Mouse (Mus musculus) heart, embryonic 13.5 days (tissue): ENCODE measurements at regions not wholly inside any gene's neighbourhood (a gene's known extent, or its start where the extent isn't known, plus 50 kb on each side); places are given as distances from the start of the nearest gene placed in this dataset.

Experiments used
- ATAC-seq: fragments of 200-750 bp; cut with Nextera tagmentation; 2 replicates; pipeline ENCODE4 v1.8.0; 2017; ENCODE audit warnings: moderate TSS enrichment; ENCODE audit not compliant: insufficient number of reproducible peaks, low FRiP score, low TSS enrichment; ENCODE audit errors: extremely low read depth
- H3K27ac ChIP-seq: fragments of 300-500 bp; sonication (generic); replicated peaks from 2 replicates; pipeline ENCODE4 v1.5.1; 2015; ENCODE audit warnings: moderate library complexity, mild to moderate bottlenecking, inconsistent platforms
- H3K27me3 ChIP-seq: fragments of 300-500 bp; sonication (generic); replicated peaks from 2 replicates; pipeline ENCODE4 v1.6.1; 2015; ENCODE audit warnings: mild to moderate bottlenecking, inconsistent platforms
- H3K36me3 ChIP-seq: fragments of 300-500 bp; sonication (generic); 2 replicates; pipeline ENCODE4 v1.6.1; 2015; ENCODE audit warnings: mild to moderate bottlenecking, inconsistent platforms
- H3K4me1 ChIP-seq: fragments of 300-500 bp; sonication (generic); 2 replicates; pipeline ENCODE4 v1.6.1; 2015; ENCODE audit warnings: inconsistent platforms
- H3K4me2 ChIP-seq: fragments of 300-500 bp; sonication (generic); 2 replicates; pipeline ENCODE4 v1.6.1; 2015; ENCODE audit warnings: inconsistent platforms, mild to moderate bottlenecking, moderate library complexity
- H3K4me3 ChIP-seq: fragments of 300-500 bp; sonication (generic); 2 replicates; pipeline ENCODE4 v1.5.1; 2015; ENCODE audit warnings: moderate library complexity, mild to moderate bottlenecking, inconsistent platforms
- H3K9ac ChIP-seq: fragments of 300-500 bp; sonication (generic); 2 replicates; pipeline ENCODE4 v1.6.1; 2015; ENCODE audit warnings: inconsistent platforms, mild to moderate bottlenecking, moderate library complexity
- H3K9me3 ChIP-seq: fragments of 300-500 bp; sonication (generic); 2 replicates; pipeline ENCODE4 v1.6.1; 2016; ENCODE audit warnings: inconsistent platforms
- WGBS: fragments of 180-500 bp; shearing (Covaris S2); methylation state at CpG from one replicate; pipeline ENCODE4 v1.1.7; 2015; ENCODE audit warnings: mixed read lengths; 5-methylcytosine and 5-hydroxymethylcytosine counted together

DNA sequence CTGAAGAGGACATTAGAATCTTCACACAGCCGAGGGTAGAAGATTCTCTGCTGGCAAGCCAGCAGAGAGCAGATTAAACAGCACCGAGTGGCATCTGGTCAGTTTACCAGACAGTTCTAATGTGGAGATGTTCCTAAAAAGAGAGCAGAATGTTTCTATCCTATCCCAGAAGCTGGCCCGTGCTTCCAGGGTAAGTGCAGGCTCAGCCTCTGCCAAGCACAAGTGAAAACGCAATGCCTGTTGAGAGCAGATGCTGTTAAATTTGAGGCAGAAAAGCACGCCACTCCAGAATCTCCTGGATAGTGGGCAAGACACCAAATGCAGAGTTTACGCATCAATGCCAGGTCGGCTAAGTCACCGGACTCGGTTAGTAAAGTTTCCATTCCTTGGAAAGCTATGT lies 175.8 kb downstream of the Faxc start:
- WGBS: 64% methylated on average over 9 of the region's 9 CpGs
- Histone ChIP-seq H3K27ac (peak overlapping the region; percentile 20; the same call in 1 of the 2 replicates), H3K9ac (no peak overlapping the region), H3K4me1 (peaks cover 25% of the 10 kb centered on the region), H3K27me3 (no peaks in the 10 kb centered on the region), H3K4me3 (no peak overlapping the region), H3K36me3 (no peaks in the 10 kb centered on the region), H3K9me3 (no peaks in the 10 kb centered on the region), H3K4me2 (no peak overlapping the region)
- ATAC-seq: no peak

DNA sequence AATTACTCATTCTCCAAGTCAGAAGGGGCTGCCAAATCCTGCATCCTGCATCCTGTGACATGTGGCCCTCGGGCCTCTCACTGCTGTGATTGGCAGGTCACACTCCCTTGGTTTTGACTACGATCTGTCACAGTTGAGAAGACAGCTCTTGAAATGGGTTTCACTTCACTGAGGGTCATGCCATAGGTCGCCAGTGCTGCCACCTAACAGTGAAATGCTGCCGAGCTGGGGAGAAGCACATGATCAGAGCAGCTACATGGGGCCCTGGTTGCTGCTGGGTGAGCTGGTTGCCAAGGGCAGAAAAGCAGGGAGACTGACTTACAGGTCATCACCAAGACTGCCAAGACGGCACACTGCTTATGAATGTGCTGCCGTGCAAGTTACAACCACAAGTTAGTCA lies 178.3 kb downstream of the Faxc start:
- Histone ChIP-seq H3K4me1 (peaks cover 25% of the 10 kb centered on the region), H3K36me3 (no peaks in the 10 kb centered on the region)

DNA sequence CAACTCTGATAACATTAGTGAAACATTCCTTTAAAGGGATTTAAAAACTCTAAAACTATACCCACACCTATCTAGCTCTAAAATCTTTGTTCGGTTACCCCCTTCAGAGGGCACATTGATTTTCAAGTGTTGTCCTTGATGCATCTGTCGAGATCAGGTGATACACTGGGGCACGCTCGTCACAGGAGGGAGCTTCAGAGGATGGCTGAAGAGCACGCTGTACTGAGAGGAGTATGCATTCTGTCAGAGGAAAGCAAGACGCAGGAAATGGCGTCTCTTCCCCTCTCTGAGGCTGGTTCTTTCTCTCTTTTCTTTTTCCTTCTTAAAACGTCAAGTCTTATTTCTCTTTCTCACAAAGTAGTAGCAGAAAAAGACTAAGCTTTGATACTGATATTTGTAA lies 179.3 kb downstream of the Faxc start:
- Histone ChIP-seq H3K27ac (no peak overlapping the region), H3K9me3 (no peaks in the 10 kb centered on the region), H3K36me3 (no peaks in the 10 kb centered on the region), H3K4me1 (peaks cover 25% of the 10 kb centered on the region), H3K9ac (no peak overlapping the region), H3K27me3 (no peaks in the 10 kb centered on the region), H3K4me2 (no peak overlapping the region), H3K4me3 (no peak overlapping the region)
- 24% methylated on average over 8 of the region's 8 CpGs for WGBS
- ATAC-seq: no peak

More for the DNA sequence above, 178.3 kb downstream of the Faxc start:
- ATAC-seq: no peak
- no peak overlapping the region for H3K9ac ChIP-seq
- WGBS: 36% methylated on average over 6 of the region's 6 CpGs
- no peaks in the 10 kb centered on the region for H3K9me3 ChIP-seq
- no peak overlapping the region for H3K4me3 ChIP-seq
- no peak overlapping the region for H3K4me2 ChIP-seq
- H3K27me3 ChIP-seq: no peaks in the 10 kb centered on the region
- no peak overlapping the region for H3K27ac ChIP-seq

DNA sequence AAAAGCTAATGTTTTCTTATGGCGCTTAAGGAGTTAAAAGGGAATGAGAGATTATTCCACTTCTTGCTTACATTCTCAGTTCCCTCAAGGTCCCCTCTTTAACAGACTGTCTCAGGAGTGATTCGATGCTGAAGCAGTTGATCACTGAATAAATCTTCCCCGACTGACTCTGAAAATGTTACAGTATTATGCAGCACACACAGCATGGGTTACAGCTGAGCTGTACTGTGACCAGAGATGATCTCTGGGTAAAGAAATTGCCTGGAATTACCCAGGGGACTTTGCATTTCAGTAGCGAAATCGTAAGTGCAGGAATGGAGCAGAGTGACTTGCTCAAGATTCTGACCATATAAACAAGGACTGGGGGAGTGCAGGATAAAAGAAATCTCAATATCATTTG lies 181.1 kb downstream of the Faxc start:
- Histone ChIP-seq H3K9ac (no peak overlapping the region), H3K9me3 (no peaks in the 10 kb centered on the region), H3K4me1 (peaks cover 18% of the 10 kb centered on the region), H3K4me2 (no peak overlapping the region), H3K36me3 (no peaks in the 10 kb centered on the region), H3K27me3 (no peaks in the 10 kb centered on the region), H3K27ac (peak overlapping the region; percentile 26), H3K4me3 (no peak overlapping the region)
- ATAC-seq: no peak
- 60% methylated on average over 5 of the region's 5 CpGs for WGBS

DNA sequence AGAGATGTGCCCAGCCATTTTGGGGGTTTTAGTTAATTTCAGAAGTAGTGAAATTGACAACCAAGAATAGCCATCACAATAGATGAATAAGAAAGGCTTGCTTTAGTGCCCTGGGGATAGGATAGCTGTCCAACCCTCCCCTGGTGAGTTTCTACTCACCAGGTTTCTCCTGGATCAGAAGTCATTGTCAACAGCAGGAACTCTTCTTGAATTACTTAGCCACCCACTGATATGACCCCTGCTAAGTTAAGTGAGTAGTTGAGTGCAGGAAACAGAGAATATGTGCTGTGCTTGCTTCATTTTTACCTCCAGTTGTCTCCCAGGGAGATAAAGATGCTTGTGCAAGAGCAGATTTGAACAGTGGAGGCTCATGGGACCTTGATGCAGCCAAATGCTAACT lies 183.3 kb downstream of the Faxc start:
- H3K9ac ChIP-seq: no peak overlapping the region
- no peak for ATAC-seq

DNA sequence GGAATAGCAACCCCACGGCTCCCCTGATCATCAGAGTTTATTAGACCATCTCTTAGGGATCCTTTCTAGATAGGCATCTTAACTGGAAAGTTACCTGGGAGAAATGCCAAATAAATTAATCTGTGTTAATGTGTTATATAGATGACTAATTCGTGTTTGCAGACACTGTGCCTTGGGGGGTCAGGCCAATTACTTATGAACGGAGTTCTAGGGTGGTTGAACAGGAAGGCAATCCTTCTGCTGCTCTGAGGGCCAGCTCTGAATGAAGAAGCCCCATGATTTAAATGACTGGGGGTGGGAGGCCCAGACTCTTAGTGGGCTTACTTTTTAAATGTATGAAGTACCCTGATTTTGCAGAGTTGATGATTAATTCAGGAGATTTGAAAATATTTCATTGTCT lies 188.7 kb downstream of the Faxc start:
- ATAC-seq: no peak

More for the DNA sequence above, 183.3 kb downstream of the Faxc start:
- no peak overlapping the region for H3K27ac ChIP-seq
- no peaks in the 10 kb centered on the region for H3K27me3 ChIP-seq
- no peaks in the 10 kb centered on the region for H3K36me3 ChIP-seq
- H3K9me3 ChIP-seq: no peaks in the 10 kb centered on the region
- peaks cover 14% of the 10 kb centered on the region for H3K4me1 ChIP-seq
- no peak overlapping the region for H3K4me3 ChIP-seq
- no peak overlapping the region for H3K4me2 ChIP-seq

DNA sequence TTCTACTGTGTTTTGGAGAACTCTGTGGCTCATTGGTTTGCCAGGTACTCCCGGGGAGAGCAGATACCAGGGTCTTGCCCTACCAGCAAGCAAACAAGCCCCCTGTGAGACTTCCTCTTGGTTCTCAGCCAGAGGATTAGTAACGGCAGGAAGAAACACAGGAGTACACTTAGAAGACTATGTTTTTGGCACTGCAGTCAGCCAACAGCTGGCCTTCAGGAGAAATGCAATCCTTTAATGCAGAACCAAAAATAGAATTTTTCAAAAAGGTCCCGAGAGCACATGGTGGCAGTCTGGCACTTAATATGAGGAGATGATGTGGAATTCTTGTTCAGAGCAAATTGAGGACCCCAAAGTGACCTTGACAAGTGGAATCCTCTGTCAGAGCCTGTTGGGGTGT lies 189.8 kb downstream of the Faxc start:
- Histone ChIP-seq H3K27ac (peak overlapping the region; percentile 39; the same call in 1 of the 2 replicates), H3K27me3 (no peaks in the 10 kb centered on the region), H3K4me2 (no peak overlapping the region), H3K4me1 (peaks cover 8% of the 10 kb centered on the region), H3K4me3 (no peak overlapping the region), H3K9ac (no peak overlapping the region), H3K9me3 (no peaks in the 10 kb centered on the region), H3K36me3 (no peaks in the 10 kb centered on the region)
- 17% methylated on average over 3 of the region's 3 CpGs for WGBS
- no peak for ATAC-seq

More for the DNA sequence above, 188.7 kb downstream of the Faxc start:
- WGBS: 64% methylated on average over 3 of the region's 3 CpGs
- Histone ChIP-seq H3K27me3 (no peaks in the 10 kb centered on the region), H3K9ac (no peak overlapping the region), H3K4me2 (no peak overlapping the region), H3K4me3 (no peak overlapping the region), H3K9me3 (no peaks in the 10 kb centered on the region), H3K27ac (no peak overlapping the region), H3K36me3 (no peaks in the 10 kb centered on the region), H3K4me1 (peaks cover 8% of the 10 kb centered on the region)

DNA sequence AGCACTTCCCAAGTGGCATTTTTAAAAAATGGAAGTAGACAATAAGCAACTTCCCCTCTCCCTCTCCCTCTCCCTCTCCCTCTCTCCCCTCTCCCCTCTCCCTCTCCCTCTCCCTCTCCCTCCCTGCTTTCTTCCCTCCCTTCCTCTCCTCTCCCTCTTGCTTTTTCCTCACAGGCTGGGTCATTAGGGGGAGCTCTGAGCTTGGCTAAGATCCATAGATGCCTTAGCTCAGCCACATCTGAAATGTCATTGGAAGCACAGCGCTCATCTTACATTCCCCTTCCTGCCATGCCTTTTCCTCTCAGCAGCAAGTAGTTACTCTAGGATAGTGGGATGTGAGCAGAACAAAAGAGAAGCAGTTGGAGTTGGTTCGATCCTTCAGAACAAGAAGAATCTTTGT lies 190.3 kb downstream of the Faxc start:
- H3K4me3 ChIP-seq: no peak overlapping the region
- H3K36me3 ChIP-seq: no peaks in the 10 kb centered on the region
- peak overlapping the region; percentile 39; the same call in 1 of the 2 replicates for H3K27ac ChIP-seq
- ATAC-seq: no peak
- H3K4me1 ChIP-seq: peaks cover 8% of the 10 kb centered on the region
- H3K9ac ChIP-seq: no peak overlapping the region
- 59% methylated on average over 2 of the region's 2 CpGs for WGBS
- no peaks in the 10 kb centered on the region for H3K9me3 ChIP-seq
- no peak overlapping the region for H3K4me2 ChIP-seq
- H3K27me3 ChIP-seq: no peaks in the 10 kb centered on the region

DNA sequence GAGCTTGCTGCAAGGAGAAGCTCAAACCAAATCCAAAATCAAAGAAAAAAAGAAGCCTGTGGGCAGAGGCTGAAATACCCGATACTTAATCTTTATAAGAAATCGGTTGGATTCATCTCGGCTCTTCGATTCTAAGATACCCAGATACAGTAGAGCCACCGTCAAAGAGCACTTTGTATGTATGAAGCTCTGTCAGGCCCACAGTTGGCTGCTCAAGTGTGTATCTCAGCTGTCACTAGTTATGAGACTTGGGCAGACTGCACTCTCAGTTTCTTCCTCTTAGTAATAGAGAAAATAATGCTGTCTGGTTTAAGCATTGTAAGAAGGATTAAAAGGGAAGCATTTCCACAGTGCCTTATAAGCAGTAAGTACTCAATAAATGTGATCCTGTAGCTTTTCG lies 193.7 kb downstream of the Faxc start:
- no peaks in the 10 kb centered on the region for H3K36me3 ChIP-seq
- WGBS: 80% methylated on average over 6 of the region's 6 CpGs
- H3K9me3 ChIP-seq: no peaks in the 10 kb centered on the region
- no peak overlapping the region for H3K4me2 ChIP-seq
- H3K27ac ChIP-seq: no peak overlapping the region
- H3K4me3 ChIP-seq: no peak overlapping the region
- ATAC-seq: no peak
- H3K9ac ChIP-seq: no peak overlapping the region
- H3K4me1 ChIP-seq: peaks cover 8% of the 10 kb centered on the region
- H3K27me3 ChIP-seq: no peaks in the 10 kb centered on the region

DNA sequence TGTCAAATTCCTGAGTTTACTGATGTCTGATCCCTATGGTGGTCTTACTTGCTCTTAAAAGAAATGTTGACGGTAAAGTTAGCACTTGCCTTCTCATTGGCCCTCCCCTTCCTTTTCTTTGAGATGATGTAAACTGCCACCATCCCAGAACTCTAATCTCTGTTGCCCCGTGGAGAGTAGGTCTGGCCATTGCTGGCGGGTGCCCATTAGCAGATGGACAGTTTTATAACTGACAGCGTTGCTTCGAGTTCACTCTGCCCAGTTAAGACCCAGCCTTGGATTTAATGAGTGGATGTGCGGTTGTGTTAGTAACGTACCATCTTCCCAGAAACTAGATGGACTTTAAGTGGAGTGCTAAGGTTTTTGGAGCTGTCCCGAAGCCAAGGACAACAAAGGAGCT lies 199.4 kb downstream of the Faxc start:
- no peak overlapping the region for H3K4me2 ChIP-seq
- 61% methylated on average over 8 of the region's 8 CpGs for WGBS
- no peak for ATAC-seq
- H3K9me3 ChIP-seq: no peaks in the 10 kb centered on the region
- H3K9ac ChIP-seq: no peak overlapping the region
- H3K4me3 ChIP-seq: no peak overlapping the region
- H3K4me1 ChIP-seq: no peaks in the 10 kb centered on the region
- no peaks in the 10 kb centered on the region for H3K36me3 ChIP-seq
- H3K27me3 ChIP-seq: no peaks in the 10 kb centered on the region
- H3K27ac ChIP-seq: no peak overlapping the region

DNA sequence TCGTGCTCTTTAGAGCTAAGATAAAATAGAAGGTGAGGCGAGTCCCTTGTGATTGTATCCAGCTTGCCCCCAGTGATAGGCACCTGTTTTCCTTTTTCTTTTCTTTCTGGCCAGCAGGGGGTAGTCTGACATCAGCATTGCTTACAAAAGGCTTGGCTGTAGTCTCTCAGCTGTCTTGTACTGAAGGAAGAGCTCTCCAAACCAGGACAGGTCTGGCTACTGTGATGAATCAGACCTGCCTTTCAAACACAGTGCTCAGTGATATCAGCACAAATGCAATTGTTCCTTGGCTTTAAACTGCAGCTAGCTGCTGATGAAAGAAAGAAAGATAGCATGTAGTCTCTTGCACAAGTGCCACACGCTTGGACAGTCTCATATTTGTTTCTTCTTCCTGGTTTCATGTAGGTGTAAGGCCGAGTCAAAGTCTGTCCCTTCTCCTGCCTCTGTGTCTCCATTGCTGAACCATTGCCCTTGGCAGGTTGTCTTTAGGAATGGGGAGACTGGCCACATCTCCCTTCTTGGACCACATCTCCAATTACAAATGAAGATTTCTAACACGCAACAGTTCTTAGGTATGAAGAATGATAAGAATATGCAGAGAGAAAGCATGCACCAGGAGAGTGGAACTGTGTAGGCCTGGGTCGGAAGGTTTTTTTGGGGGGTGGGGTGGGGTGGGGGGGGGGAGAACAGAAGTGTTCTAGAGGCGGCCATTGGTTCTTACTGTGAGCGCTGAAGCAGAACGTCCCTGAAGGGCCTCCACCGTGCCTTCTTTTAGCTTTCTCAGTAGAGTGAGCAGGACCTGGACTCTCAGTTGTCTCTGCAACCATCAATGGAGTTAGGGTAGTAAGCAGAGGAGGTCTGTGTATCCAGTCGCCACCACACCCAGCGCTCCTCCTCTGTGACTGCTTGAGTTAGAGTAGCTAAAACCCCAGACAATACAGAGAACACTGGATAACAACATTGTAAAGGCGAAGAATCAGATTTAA lies 200.9 kb downstream of the Faxc start:
- H3K27me3 ChIP-seq: no peaks in the 10 kb centered on the region
- no peaks in the 10 kb centered on the region for H3K36me3 ChIP-seq
- WGBS: 61% methylated on average over 13 of the region's 13 CpGs
- H3K4me1 ChIP-seq: no peaks in the 10 kb centered on the region
- no peak overlapping the region for H3K27ac ChIP-seq
- H3K9me3 ChIP-seq: no peaks in the 10 kb centered on the region
- H3K9ac ChIP-seq: no peak overlapping the region
- ATAC-seq: no peak
- no peak overlapping the region for H3K4me3 ChIP-seq
- H3K4me2 ChIP-seq: no peak overlapping the region
